Mouse (Mus musculus): ENCODE data around the gene Ube3a. TPM values are rescaled to one million over a fixed set of nuclear protein-coding genes. Genes with fewer than 3 reads are reported as not detected.

Gene Ube3a
- total RNA-seq, 1 experiment = 119 TPM

GRCm38 (mm10) chr7:59253373-59253772 is 24.8 kb downstream of the Ube3a start:
- H3K36me3 ChIP-seq (ENCODE audit: control insufficient read depth, insufficient read depth, low read length, poor library complexity, severe bottlenecking) = peaks cover 4% of the 10 kb centered on the region

DNA sequence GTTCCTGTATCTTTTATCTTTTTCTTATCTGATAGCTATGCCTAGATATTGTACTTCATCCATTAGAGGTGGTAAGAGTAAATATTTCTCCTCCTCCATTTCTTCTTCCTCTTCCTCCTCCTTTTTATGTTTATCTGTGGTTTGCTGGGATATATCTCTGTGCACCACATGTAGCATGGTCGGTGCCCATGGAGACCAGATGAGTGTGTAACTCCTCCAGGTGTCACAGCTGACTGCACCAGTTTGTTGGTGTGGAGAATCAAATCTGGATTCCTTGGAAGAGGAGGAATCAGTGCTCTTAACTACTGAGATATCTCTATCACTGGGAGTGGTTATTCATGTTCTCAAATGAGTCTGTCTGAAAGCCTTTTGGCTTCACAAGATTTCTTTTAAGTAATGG is 37.0 kb downstream of the Ube3a start:
- Histone ChIP-seq H3K36me3 (ENCODE audit: control insufficient read depth, insufficient read depth, low read length, poor library complexity, severe bottlenecking) (no peaks in the 10 kb centered on the region), H3K9ac (ENCODE audit: insufficient read depth, low read depth, low read length, poor library complexity, severe bottlenecking) (no peak overlapping the region), H3K27ac (ENCODE audit: insufficient read depth, low read depth, low read length, poor library complexity, severe bottlenecking) (no peak overlapping the region), H3K9me3 (ENCODE audit: control insufficient read depth, insufficient read depth, low read depth, low read length) (no peaks in the 10 kb centered on the region), H3K4me3 (ENCODE audit: insufficient read depth in 1 of 2, low read depth in 1 of 2, low read length in 2 of 2, poor library complexity in 1 of 2, severe bottlenecking in 1 of 2) (no peak overlapping the region), H3K4me1 (ENCODE audit: control insufficient read depth in 2 of 2, insufficient read depth in 2 of 2, low read length in 2 of 2, poor library complexity in 1 of 2) (no peaks in the 10 kb centered on the region)
- TF ChIP-seq CHD2 (IDR thresholded peaks at IDR 0.05; ENCODE audit: low read depth, low read length) (no peak), ZNF384 (IDR thresholded peaks at IDR 0.05; ENCODE audit: low read depth, low read length) (no peak), ZC3H11A (IDR thresholded peaks at IDR 0.05; ENCODE audit: borderline replicate concordance, low read depth, low read length) (no peak), MAFK (IDR thresholded peaks at IDR 0.05; ENCODE audit: insufficient read depth, low read depth, low read length) (no peak), HCFC1 (IDR thresholded peaks at IDR 0.05; ENCODE audit: borderline replicate concordance, insufficient read depth, low read length) (no peak)
- in situ Hi-C loops (cut with MboI; ENCODE audit: low sequenced_read_pairs in 2 of 2, unreplicated experiment in 2 of 2) = no loop called here
- no peak for DNase-seq (ENCODE audit: low read depth, low spot score)

More at GRCm38 (mm10) chr7:59253373-59253772, 24.8 kb downstream of the Ube3a start:
- Histone ChIP-seq H3K4me3 (ENCODE audit: insufficient read depth in 1 of 2, low read depth in 1 of 2, low read length in 2 of 2, poor library complexity in 1 of 2, severe bottlenecking in 1 of 2) (no peak overlapping the region), H3K9me3 (ENCODE audit: control insufficient read depth, insufficient read depth, low read depth, low read length) (no peaks in the 10 kb centered on the region), H3K27ac (ENCODE audit: insufficient read depth, low read depth, low read length, poor library complexity, severe bottlenecking) (no peak overlapping the region), H3K4me1 (ENCODE audit: control insufficient read depth in 2 of 2, insufficient read depth in 2 of 2, low read length in 2 of 2, poor library complexity in 1 of 2) (no peaks in the 10 kb centered on the region), H3K9ac (ENCODE audit: insufficient read depth, low read depth, low read length, poor library complexity, severe bottlenecking) (no peak overlapping the region)
- in situ Hi-C loops (cut with MboI; ENCODE audit: low sequenced_read_pairs in 2 of 2, unreplicated experiment in 2 of 2) = no loop called here
- TF ChIP-seq ZNF384 (IDR thresholded peaks at IDR 0.05; ENCODE audit: low read depth, low read length) = no peak
- no peak for TF ChIP-seq MAFK (IDR thresholded peaks at IDR 0.05; ENCODE audit: insufficient read depth, low read depth, low read length)
- TF ChIP-seq CHD2 (IDR thresholded peaks at IDR 0.05; ENCODE audit: low read depth, low read length) = no peak
- no peak for TF ChIP-seq ZC3H11A (IDR thresholded peaks at IDR 0.05; ENCODE audit: borderline replicate concordance, low read depth, low read length)
- TF ChIP-seq HCFC1 (IDR thresholded peaks at IDR 0.05; ENCODE audit: borderline replicate concordance, insufficient read depth, low read length) = no peak
- DNase-seq (ENCODE audit: low read depth, low spot score) = no peak

GRCm38 (mm10) chr7:59271775-59272174 is 43.2 kb downstream of the Ube3a start:
- H3K36me3 ChIP-seq (ENCODE audit: control insufficient read depth, insufficient read depth, low read length, poor library complexity, severe bottlenecking) = no peaks in the 10 kb centered on the region; the same call in 1 of the 2 replicates
- H3K9ac ChIP-seq (ENCODE audit: insufficient read depth, low read depth, low read length, poor library complexity, severe bottlenecking) = no peak overlapping the region
- no peaks in the 10 kb centered on the region for H3K9me3 ChIP-seq (ENCODE audit: control insufficient read depth, insufficient read depth, low read depth, low read length)
- H3K27ac ChIP-seq (ENCODE audit: insufficient read depth, low read depth, low read length, poor library complexity, severe bottlenecking) = no peak overlapping the region
- no peak for DNase-seq (ENCODE audit: low read depth, low spot score)
- H3K4me1 ChIP-seq (ENCODE audit: control insufficient read depth in 2 of 2, insufficient read depth in 2 of 2, low read length in 2 of 2, poor library complexity in 1 of 2) = no peaks in the 10 kb centered on the region
- TF ChIP-seq CHD2 (IDR thresholded peaks at IDR 0.05; ENCODE audit: low read depth, low read length) = no peak
- no peak for TF ChIP-seq MAFK (IDR thresholded peaks at IDR 0.05; ENCODE audit: insufficient read depth, low read depth, low read length)
- no peak for TF ChIP-seq HCFC1 (IDR thresholded peaks at IDR 0.05; ENCODE audit: borderline replicate concordance, insufficient read depth, low read length)
- TF ChIP-seq ZC3H11A (IDR thresholded peaks at IDR 0.05; ENCODE audit: borderline replicate concordance, low read depth, low read length) = no peak
- TF ChIP-seq ZNF384 (IDR thresholded peaks at IDR 0.05; ENCODE audit: low read depth, low read length) = no peak
- in situ Hi-C loops (cut with MboI; ENCODE audit: low sequenced_read_pairs in 2 of 2, unreplicated experiment in 2 of 2) = loop anchor here in 1 of 2 experiments (10.0 kb wide), 1 partner anchor 63 kb away; no protein-coding TSS in a partner anchor
- no peak overlapping the region for H3K4me3 ChIP-seq (ENCODE audit: insufficient read depth in 1 of 2, low read depth in 1 of 2, low read length in 2 of 2, poor library complexity in 1 of 2, severe bottlenecking in 1 of 2)

DNA sequence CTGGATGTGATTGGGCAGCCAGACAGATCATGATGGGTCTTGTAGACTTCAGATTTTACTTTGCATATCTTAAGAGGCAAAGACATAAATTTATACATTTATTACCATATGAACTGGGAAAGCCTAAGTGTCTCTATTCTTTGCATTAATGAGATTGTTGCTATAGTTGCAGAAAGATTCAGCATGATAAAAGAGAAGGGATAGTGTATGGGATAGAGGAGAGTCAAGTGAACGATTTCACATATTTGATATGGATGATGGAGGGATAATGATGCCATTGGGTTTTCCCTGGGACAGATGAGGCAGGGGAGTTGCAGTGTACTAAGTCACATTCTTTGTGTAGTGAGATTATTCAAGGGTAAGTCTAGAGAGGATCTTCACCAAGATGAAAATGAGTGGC is 84.0 kb downstream of the Ube3a start:
- TF ChIP-seq HCFC1 (IDR thresholded peaks at IDR 0.05; ENCODE audit: borderline replicate concordance, insufficient read depth, low read length) (no peak), ZC3H11A (IDR thresholded peaks at IDR 0.05; ENCODE audit: borderline replicate concordance, low read depth, low read length) (no peak), CHD2 (IDR thresholded peaks at IDR 0.05; ENCODE audit: low read depth, low read length) (no peak), MAFK (IDR thresholded peaks at IDR 0.05; ENCODE audit: insufficient read depth, low read depth, low read length) (no peak), ZNF384 (IDR thresholded peaks at IDR 0.05; ENCODE audit: low read depth, low read length) (no peak)
- H3K36me3 ChIP-seq (ENCODE audit: control insufficient read depth, insufficient read depth, low read length, poor library complexity, severe bottlenecking) = no peaks in the 10 kb centered on the region; the same call in 1 of the 2 replicates
- H3K9ac ChIP-seq (ENCODE audit: insufficient read depth, low read depth, low read length, poor library complexity, severe bottlenecking) = no peak overlapping the region
- in situ Hi-C loops (cut with MboI; ENCODE audit: low sequenced_read_pairs in 2 of 2, unreplicated experiment in 2 of 2) = no loop called here
- DNase-seq (ENCODE audit: low read depth, low spot score) = no peak
- no peak overlapping the region for H3K4me3 ChIP-seq (ENCODE audit: insufficient read depth in 1 of 2, low read depth in 1 of 2, low read length in 2 of 2, poor library complexity in 1 of 2, severe bottlenecking in 1 of 2)
- H3K4me1 ChIP-seq (ENCODE audit: control insufficient read depth in 2 of 2, insufficient read depth in 2 of 2, low read length in 2 of 2, poor library complexity in 1 of 2) = no peaks in the 10 kb centered on the region
- no peaks in the 10 kb centered on the region for H3K9me3 ChIP-seq (ENCODE audit: control insufficient read depth, insufficient read depth, low read depth, low read length)
- no peak overlapping the region for H3K27ac ChIP-seq (ENCODE audit: insufficient read depth, low read depth, low read length, poor library complexity, severe bottlenecking)

DNA sequence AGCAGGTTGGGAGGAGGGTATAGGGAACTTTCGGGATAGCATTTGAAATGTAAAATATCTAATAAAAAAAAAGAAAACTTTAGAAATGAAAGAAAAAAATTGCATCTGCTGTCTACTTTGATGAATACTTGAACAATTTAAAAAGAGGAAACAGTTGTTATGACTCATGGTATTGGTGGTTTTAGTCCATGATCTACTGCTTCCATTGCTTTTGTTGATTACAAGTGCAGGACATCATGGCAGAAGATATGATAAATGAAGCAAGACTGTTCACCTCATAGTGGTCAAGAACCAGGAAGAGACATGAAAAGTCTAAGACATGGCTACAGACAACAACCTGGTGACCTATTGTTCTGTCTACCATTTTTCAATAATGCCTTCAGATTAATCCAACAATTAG is 94.2 kb downstream of the Ube3a start:
- TF ChIP-seq ZNF384 (IDR thresholded peaks at IDR 0.05; ENCODE audit: low read depth, low read length) (no peak), MAFK (IDR thresholded peaks at IDR 0.05; ENCODE audit: insufficient read depth, low read depth, low read length) (no peak), HCFC1 (IDR thresholded peaks at IDR 0.05; ENCODE audit: borderline replicate concordance, insufficient read depth, low read length) (no peak), ZC3H11A (IDR thresholded peaks at IDR 0.05; ENCODE audit: borderline replicate concordance, low read depth, low read length) (no peak), CHD2 (IDR thresholded peaks at IDR 0.05; ENCODE audit: low read depth, low read length) (no peak)
- H3K27ac ChIP-seq (ENCODE audit: insufficient read depth, low read depth, low read length, poor library complexity, severe bottlenecking) = no peak overlapping the region

More for the DNA sequence above, 94.2 kb downstream of the Ube3a start:
- Histone ChIP-seq H3K9me3 (ENCODE audit: control insufficient read depth, insufficient read depth, low read depth, low read length) (no peaks in the 10 kb centered on the region), H3K9ac (ENCODE audit: insufficient read depth, low read depth, low read length, poor library complexity, severe bottlenecking) (no peak overlapping the region), H3K4me3 (ENCODE audit: insufficient read depth in 1 of 2, low read depth in 1 of 2, low read length in 2 of 2, poor library complexity in 1 of 2, severe bottlenecking in 1 of 2) (no peak overlapping the region), H3K36me3 (ENCODE audit: control insufficient read depth, insufficient read depth, low read length, poor library complexity, severe bottlenecking) (no peaks in the 10 kb centered on the region), H3K4me1 (ENCODE audit: control insufficient read depth in 2 of 2, insufficient read depth in 2 of 2, low read length in 2 of 2, poor library complexity in 1 of 2) (no peaks in the 10 kb centered on the region)
- in situ Hi-C loops (cut with MboI; ENCODE audit: low sequenced_read_pairs in 2 of 2, unreplicated experiment in 2 of 2) = no loop called here
- no peak for DNase-seq (ENCODE audit: low read depth, low spot score)
